Comparison of ENCODE assay signal across 19 mouse cellular contexts in the genomic region with DNA sequence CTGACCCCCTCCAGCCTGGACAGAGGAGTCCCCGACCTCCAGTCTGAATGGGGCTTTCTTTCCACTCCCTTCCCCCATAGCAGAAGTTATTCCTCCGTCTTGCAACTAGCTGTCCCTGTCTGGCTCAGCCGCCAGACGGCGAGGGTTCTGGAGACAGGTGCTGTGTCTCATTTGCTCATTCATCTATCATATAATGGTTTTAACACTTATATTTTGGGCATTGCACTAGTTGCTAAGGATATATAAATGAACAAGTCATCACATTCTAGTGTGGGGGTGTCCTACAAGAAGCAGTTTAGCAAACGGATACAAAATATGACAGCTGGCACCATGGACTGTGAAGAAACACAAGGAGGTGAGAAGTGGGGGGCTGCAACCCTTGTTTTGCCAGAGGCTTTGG. TPM values are rescaled to one million over a fixed set of nuclear protein-coding genes. Genes with fewer than 3 reads are reported as not detected.
A peak's percentile ranks its signal among the peaks of the same experiment; 100 is the strongest.
DNase-seq lines count a peak whose midpoint lies in the region; ATAC-seq lines count a peak whose summit lies in the region.
"Had no signal": no experiment of that assay in that cellular context is flagged by ENCODE, and none has a peak within 500 bp of the region (broad histone marks: within the 10 kb centered on the region; RNA-seq: fewer than 3 reads in every experiment).

No protein-coding gene starts in this region.

- H3K4me1 ChIP-seq in forebrain, embryonic 13.5 days: peaks cover 13% of the 10 kb centered on the region
- H3K4me1 ChIP-seq in forebrain, embryonic 11.5 days (replicated peaks; ENCODE audit: control insufficient read depth, insufficient read depth, low read length): no peaks in the 10 kb centered on the region
- H3K4me1 ChIP-seq: limb, embryonic 12.5 days had no signal

- peak overlapping the region; percentile 6; the same call in 1 of the 2 replicates for H3K27ac ChIP-seq in forebrain, embryonic 13.5 days
- no peak overlapping the region for H3K27ac ChIP-seq in forebrain, embryonic 11.5 days (ENCODE audit: low read depth, low read length)
- H3K27ac ChIP-seq: hindbrain, embryonic 14.5 days; limb, embryonic 12.5 days; liver, embryonic 15.5 days had no signal

- H3K27me3 ChIP-seq in forebrain, embryonic 13.5 days: no peaks in the 10 kb centered on the region
- H3K27me3 ChIP-seq in forebrain, embryonic 11.5 days (ENCODE audit: control insufficient read depth, insufficient read depth, low read length): no peaks in the 10 kb centered on the region

- WGBS in forebrain, embryonic 13.5 days: 49% methylated on average over 6 of the region's 6 CpGs
- 65% methylated on average over 6 of the region's 6 CpGs for WGBS in forebrain, embryonic 11.5 days

- H3K4me3 ChIP-seq in forebrain, embryonic 13.5 days: no peak overlapping the region
- H3K4me3 ChIP-seq in forebrain, embryonic 11.5 days (ENCODE audit: low read depth, low read length): no peak overlapping the region
- H3K4me3 ChIP-seq: limb, embryonic 12.5 days; liver, embryonic 15.5 days; myocyte had no signal

- no peak overlapping the region for H3K9ac ChIP-seq in forebrain, embryonic 13.5 days
- no peak overlapping the region for H3K9ac ChIP-seq in forebrain, embryonic 11.5 days (ENCODE audit: low read length)
- H3K9ac ChIP-seq: hindbrain, embryonic 14.5 days; liver, embryonic 15.5 days had no signal

- H3K36me3 ChIP-seq in forebrain, embryonic 13.5 days (ENCODE audit: poor library complexity, severe bottlenecking): no peaks in the 10 kb centered on the region
- H3K36me3 ChIP-seq in forebrain, embryonic 11.5 days (ENCODE audit: control insufficient read depth, insufficient read depth, low read length): no peaks in the 10 kb centered on the region
- H3K36me3 ChIP-seq: limb, embryonic 12.5 days; liver, embryonic 15.5 days had no signal

- H3K4me2 ChIP-seq in forebrain, embryonic 13.5 days: no peak overlapping the region
- H3K4me2 ChIP-seq in forebrain, embryonic 11.5 days (ENCODE audit: low read depth, low read length, severe bottlenecking): no peak overlapping the region
- H3K4me2 ChIP-seq: hindbrain, embryonic 14.5 days; limb, embryonic 12.5 days; liver, embryonic 15.5 days had no signal

- peak; percentile 46 for ATAC-seq in forebrain, embryonic 13.5 days
- ATAC-seq in forebrain, embryonic 11.5 days (replicated peaks; ENCODE audit: low FRiP score): no peak
- ATAC-seq: intestine, postnatal 0 days had no signal

- no peaks in the 10 kb centered on the region for H3K9me3 ChIP-seq in forebrain, embryonic 13.5 days (replicated peaks)
- no peaks in the 10 kb centered on the region for H3K9me3 ChIP-seq in forebrain, embryonic 11.5 days (ENCODE audit: control insufficient read depth, low read length)
- H3K9me3 ChIP-seq: limb, embryonic 12.5 days; liver, embryonic 15.5 days had no signal

- intact Hi-C loops in left cerebral cortex, postnatal 36 days (cut with DNase I): no loop called here

- no peak for DNase-seq in forebrain, embryonic 11.5 days (ENCODE audit: low spot score)
- peak; percentile 82 for DNase-seq in brain, adult 2 months (ENCODE audit: low read depth, low spot score)
- DNase-seq in frontal cortex, postnatal 36 days (ENCODE audit: low spot score in 2 of 2): peak; percentile 61 to 89
- DNase-seq in left cerebral cortex, postnatal 36 days (ENCODE audit: low spot score in 2 of 2): peak; percentile 69 to 73
- DNase-seq in urinary bladder, postnatal 10 days (ENCODE audit: low spot score): no peak
- no peak for DNase-seq in kidney, adult 8-10 months
- no peak for DNase-seq in lung, postnatal 10 days
- DNase-seq: adrenal gland, postnatal 10 days; cerebellum, postnatal 10 days; heart, adult 18-20 months; kidney, postnatal 14 days; lung, postnatal 14 days; thymus, postnatal 14 days had no signal

RNA-seq across cellular contexts. Expression of a gene that starts 21.7 kb away (rescaled TPM):
- 0.19 TPM in 1 of 2 replicates, not detected in the other for polyA plus RNA-seq in forebrain, embryonic 13.5 days (2015; fragmentation: Nextera tagmentation; extraction: Ambion mirVana)
- polyA plus RNA-seq in forebrain, embryonic 11.5 days (2014; fragmentation: Nextera tagmentation; extraction: Ambion mirVana): 0.12 and 0.20 TPM in 2 replicates
- total RNA-seq in left cerebral cortex, postnatal 36 days (2021): not detected
- polyA plus RNA-seq: limb, embryonic 12.5 days; myocyte had no signal

RNA-seq across cellular contexts. Expression of a gene that starts 27.3 kb away (rescaled TPM):
- 5.6 TPM in 2 replicates for polyA plus RNA-seq in forebrain, embryonic 13.5 days (2015; fragmentation: Nextera tagmentation; extraction: Ambion mirVana)
- polyA plus RNA-seq in forebrain, embryonic 11.5 days (2014; fragmentation: Nextera tagmentation; extraction: Ambion mirVana): 18.8 and 19.5 TPM in 2 replicates
- 1 to 10 TPM; 1.8 to 1.9 TPM for total RNA-seq in left cerebral cortex, postnatal 36 days (2021)

RNA-seq across cellular contexts. Expression of a gene that starts 29.4 kb away (rescaled TPM):
- 156 and 178 TPM in 2 replicates for polyA plus RNA-seq in forebrain, embryonic 13.5 days (2015; fragmentation: Nextera tagmentation; extraction: Ambion mirVana)
- polyA plus RNA-seq in forebrain, embryonic 11.5 days (2014; fragmentation: Nextera tagmentation; extraction: Ambion mirVana): 177 and 184 TPM in 2 replicates
- 10 to 100 TPM; 73.3 to 74.2 TPM for total RNA-seq in left cerebral cortex, postnatal 36 days (2021)

Comparison
In these comparisons a context has a peak if more than half of its experiments do, and no peak if none do; other contexts are left out.
1. DNase-seq: peak in brain, adult 2 months (single experiment), frontal cortex, postnatal 36 days (2 of 2) and left cerebral cortex, postnatal 36 days (2 of 2); none in forebrain, embryonic 11.5 days (single experiment), urinary bladder, postnatal 10 days (single experiment), kidney, adult 8-10 months (0 of 2) and lung, postnatal 10 days (single experiment).